Mouse (Mus musculus): ENCODE measurements around the gene Pin4. TPM values are rescaled to one million over a fixed set of nuclear protein-coding genes. Genes with fewer than 3 reads are reported as not detected.
A peak's percentile ranks its signal among the peaks of the same experiment; 100 is the strongest.

Pin4 gene
- polyA plus RNA-seq, 2 experiments from 2014 or later, result 17.9 to 60.8 TPM

DNA sequence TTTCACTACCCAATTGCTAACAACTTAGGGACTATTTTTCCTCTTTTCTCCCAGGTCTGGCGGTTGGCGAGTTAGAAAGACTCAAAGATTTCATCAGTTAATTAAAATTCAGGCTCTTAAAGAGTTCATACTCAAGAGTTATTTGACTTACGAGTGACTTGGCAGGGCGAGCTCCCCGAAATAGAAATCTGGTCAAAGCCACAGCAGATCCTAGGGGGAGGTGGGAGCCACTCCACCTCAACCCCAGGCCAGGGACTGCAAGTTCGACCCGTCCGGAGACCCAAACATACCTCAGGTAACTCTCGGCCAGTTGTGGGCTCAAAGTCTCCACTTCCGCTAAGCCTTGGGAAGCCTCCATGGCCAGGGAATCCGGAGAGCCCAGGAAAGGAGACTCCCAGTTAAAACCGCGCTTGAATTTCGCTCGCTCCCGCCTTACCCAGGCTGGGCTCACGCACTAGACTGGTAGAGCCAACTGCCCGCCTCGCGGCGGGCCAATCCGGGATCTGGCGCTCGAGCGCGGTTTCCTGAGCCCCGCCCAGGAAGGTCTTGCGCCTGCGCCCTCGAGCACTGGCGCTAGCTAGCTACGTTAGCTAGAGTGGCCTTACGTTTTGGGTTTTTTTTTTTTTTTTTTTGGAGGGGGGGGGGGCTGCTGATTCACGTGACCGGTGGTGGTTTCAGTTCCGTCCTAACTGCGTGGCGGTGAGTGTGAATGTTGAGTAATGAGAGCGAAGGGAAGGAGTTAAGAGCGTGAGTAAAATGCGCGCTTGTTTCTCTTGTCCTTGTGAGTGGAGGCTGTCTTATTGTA lies 37.6 kb downstream of the Pin4 start, which contains the start of gene Ercc6l:
Gene Ercc6l (minus strand): TSS at position 474 of the 805 bp plus-strand sequence.
- peak; percentile 95 for ATAC-seq

DNA sequence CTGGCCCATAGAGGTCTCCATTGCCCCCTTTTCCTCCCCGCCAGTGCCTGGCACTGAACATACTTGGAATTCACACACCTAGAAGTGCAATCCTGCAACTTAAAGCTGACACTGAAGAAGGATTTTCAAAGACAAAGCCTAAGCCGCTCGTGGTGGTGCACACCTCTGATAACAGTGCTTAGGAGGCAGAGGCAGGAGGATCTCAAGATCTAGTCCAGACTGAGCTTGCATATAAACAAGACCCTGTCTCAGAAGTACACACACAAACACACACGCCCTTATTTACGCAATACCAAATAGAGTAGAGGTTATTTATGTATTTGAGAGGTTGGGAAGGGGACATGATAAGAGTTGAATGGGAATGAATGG lies 38.2 kb downstream of the Pin4 start:
- no peak for ATAC-seq

DNA sequence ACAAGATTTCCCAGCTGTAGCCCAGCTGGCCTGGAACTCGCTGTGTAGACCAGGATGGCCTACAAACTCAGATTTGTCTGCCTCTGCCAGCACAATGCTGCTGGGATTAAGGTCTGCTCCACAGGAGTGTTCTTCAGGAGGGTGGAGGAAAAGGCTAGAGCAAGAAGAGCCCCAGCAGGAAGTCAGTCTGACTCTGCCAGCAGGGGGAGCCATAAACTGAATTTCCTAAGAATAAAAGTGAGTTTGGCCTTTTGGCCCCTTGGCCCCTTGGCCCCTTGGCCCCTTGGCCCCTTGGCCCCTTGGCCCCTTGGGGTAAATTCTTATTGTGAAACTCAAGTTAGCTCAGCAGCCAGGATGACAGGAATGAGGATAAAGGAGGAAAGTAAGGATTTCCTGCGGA lies 40.5 kb downstream of the Pin4 start:
- ATAC-seq, result no peak

DNA sequence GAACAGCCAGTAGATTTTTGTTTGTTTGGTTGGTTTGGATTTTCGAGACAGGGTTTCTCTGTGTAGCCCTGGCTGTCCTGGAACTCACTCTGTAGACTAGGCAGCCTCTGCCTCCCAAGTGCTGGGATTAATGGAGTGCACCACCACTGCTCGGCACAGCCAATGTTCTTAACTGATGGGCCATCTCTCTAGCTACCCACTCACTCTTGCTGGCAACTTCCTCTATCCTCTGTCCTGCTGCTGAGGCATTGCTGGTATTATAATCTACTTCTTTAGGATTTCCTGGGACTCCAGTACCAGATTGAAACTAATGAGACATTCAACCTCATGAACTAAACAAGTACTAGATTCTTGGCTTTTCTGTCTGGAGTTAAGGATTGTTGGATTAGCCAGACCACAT lies 41.3 kb downstream of the Pin4 start:
- ATAC-seq, result no peak

DNA sequence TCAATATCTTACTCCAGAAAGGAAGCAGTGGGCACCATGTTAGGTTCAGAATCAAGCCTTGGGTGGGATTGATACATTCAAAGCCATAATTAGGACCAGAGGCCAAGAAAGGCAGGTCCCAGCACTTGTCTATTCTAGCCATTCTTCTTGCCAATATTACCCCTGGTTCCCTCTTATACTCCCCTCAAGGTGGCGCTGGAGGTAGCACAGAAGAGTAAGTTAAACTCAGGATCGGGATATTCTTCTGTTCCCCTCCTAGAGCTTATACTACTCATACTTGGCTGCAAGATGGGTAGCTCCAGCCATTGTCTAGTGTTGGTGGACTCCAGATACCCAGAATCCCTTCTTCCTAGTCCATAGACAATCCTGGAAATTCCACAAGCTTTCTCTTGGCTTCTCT lies 43.8 kb downstream of the Pin4 start:
- ATAC-seq, result no peak

DNA sequence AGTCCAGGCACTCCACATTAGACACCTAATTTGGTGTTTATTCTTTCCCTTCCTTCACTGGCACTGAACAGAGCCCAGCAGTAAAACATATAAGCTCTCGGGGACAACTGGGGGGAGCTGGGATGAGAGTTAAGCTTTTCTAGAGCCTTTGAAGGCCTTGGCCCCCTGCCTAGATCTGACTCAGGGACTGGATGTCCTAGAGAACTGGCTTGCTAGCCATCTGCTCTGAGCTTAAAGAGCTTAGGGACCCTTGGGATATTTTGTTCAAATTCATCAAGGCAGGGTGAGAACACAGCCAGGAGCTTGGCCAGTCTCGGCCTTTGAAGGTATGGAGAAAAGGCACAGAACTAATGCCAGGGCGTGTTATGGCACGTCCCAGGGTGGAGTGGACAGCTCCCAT lies 44.3 kb downstream of the Pin4 start:
- no peak for ATAC-seq

DNA sequence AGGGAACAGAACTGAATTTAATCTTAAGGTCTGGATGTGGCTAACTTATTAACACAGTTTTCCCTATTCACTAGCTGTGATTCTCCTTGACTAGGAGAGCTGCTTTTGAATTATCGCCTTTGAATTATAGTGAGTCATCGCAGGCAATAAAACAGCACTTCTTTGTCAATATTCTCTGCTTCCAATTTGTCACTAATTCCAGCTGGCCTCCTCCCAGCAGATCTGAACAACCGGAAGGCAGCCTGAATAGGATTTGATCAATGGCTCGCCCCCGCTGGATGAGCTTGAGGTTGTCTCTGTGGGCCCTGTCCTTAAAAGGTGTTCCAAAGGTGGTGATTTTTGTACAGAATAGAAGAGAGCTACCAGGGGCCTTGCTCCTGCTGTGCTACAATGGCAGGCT lies 47.3 kb downstream of the Pin4 start:
- no peak for ATAC-seq

DNA sequence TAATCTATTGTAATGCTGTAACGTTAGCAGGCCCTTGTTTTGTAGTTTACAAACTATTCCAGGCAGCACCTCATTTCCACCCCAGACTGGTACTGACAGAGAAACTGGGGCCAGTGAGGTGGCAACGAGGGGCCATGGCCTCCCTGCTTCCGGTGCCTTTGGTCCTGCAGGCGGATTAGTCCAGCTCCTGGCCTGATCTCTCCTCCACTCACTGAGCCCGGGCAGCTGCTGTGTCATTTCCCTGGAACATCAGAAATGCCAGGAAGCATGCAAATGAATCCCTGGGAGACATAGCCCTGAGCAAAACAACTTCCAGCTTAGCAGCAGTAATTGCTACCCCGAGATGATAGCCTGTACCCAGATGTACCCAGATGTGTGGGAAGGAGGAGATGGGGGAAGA lies 47.7 kb downstream of the Pin4 start:
- no peak for ATAC-seq

DNA sequence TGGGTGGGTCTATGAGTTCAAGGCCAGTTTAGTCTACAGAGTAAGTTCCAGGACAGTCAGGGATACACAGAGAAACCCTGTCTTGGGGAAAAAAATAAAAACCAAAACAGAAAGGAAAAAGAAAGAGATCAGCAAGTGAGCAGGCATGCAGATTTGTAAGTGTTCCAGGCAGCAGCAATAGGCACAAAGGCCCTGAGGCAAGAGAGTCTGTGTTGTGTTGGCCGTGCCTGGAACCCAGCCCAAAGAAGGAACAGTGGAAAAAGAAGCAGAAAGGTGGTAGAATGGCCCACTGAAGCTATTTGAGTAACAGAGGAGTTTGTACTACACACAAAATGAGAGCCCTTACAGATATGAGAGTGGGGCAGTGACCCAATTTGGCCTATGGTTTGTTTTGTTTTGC lies 50.5 kb downstream of the Pin4 start:
- ATAC-seq, result no peak

DNA sequence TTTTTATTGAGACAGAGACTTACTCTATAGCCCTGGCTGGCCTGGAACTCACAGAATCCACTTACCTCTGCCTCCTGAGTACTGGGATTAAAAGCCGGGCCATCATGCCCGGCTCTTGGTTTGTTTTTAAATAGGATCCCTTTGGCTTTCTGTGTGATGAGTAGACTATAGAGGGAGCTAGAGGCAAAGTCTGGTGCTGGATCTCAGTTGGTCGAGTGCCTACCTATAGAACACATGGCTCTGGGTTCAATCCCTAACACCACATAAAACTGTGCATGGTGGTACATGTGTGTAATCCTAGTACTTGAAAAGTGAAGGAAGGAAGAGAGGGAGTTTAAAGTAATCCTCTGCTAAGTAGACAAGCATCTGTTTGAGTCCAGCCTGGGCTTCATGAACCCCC lies 50.9 kb downstream of the Pin4 start:
- no peak for ATAC-seq

DNA sequence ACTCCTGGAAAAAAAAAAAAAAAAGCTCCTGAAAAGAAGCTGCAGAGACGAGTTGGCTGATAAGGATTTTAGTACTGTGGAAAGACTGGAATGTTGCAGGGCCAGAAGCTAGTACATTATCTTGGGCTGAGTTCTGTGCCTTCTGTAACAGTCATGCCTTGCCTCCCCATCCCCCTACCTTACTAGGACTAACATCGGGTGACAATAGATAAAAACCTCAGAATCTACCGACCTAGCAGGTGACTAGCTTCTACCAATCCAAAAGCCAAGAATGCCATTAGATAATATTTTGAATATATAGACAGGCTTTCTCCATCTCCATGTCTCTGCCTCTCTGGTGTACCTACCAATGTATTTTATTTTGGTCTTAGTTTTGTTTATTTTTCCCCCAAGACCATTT lies 51.7 kb downstream of the Pin4 start:
- no peak for ATAC-seq

DNA sequence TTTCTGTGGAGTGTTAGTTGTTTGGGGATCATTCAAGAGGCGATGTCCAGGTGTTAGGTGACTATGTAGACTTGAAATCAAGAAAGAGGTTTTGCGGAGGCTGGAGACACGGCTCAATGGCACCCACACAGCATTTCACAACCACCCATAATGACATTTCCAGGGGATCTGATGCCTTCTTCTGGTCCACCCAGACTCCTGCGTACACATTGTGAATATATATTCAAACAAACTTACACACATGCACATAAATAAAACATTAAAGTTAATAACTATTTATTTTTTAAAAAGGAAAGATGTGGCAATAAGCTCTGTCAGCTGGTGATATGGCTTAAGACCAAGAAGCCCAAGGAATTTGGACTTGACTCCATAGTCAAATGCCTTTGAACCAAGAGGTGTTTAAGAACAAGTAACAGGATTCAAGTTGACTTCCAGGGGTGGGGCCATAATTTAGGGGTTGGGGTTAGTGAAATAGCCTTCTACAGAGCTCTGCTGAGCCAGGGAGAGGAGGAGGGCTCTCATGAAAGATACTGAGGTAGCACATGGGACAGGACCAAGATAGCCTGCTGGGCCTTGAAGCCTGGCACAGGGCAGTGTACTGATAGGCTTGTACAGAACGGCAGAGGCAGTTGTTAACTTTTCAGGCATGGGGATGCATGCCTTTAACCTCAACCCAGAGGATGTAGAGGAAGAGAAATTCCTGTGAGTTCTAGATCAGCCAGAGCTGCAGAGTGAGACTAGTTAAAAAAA lies 56.5 kb downstream of the Pin4 start:
- no peak for ATAC-seq

Other genes starting within 250 kb of the Pin4 start
- 1 to 10 TPM in 1 of 2 experiments, under 1 TPM in 1; 0.50 to 2.3 TPM for gene Rtl5, start 48.1 kb upstream of the Pin4 start, polyA plus RNA-seq (2017; shearing (Covaris generic))
- 1 to 10 TPM; 1.4 to 3.7 TPM for gene Ercc6l, start 37.6 kb downstream of the Pin4 start, polyA plus RNA-seq (2017; shearing (Covaris generic))
- gene Rps4x, start 69.9 kb downstream of the Pin4 start, polyA plus RNA-seq (2017; shearing (Covaris generic)), result 1,000 to 10,000 TPM; 1,685 to 1,975 TPM
- gene Cited1, start 132.7 kb downstream of the Pin4 start, polyA plus RNA-seq (2017; shearing (Covaris generic)), result not detected

All from CD4-positive, CD25-positive, alpha-beta regulatory T cell, adult 4 months (primary cell).